Mouse (Mus musculus) ES-Bruce4 (cell line): Measurements from ENCODE around the gene Gm47841. TPM values are rescaled to one million over a fixed set of nuclear protein-coding genes. Genes with fewer than 3 reads are reported as not detected.

Experiments used
- H3K27ac ChIP-seq: 2 replicates; pipeline ENCODE4 v1.5.1; 2012; ENCODE audit warnings: low read length, inconsistent platforms; ENCODE audit not compliant: insufficient read depth
- H3K27me3 ChIP-seq: 2 replicates; pipeline ENCODE4 v1.6.1; 2012; ENCODE audit warnings: mild to moderate bottlenecking, low read length, inconsistent platforms; ENCODE audit not compliant: control insufficient read depth, poor library complexity, insufficient read depth, severe bottlenecking
- H3K36me3 ChIP-seq: 2 replicates; pipeline ENCODE4 v1.6.1; 2012; ENCODE audit warnings: inconsistent platforms, mild to moderate bottlenecking, low read length, moderate library complexity; ENCODE audit not compliant: control insufficient read depth, poor library complexity, insufficient read depth, severe bottlenecking
- H3K4me1 ChIP-seq: one replicate; pipeline ENCODE4 v1.8.1; 2011; ENCODE audit warnings: low read length; ENCODE audit not compliant: control insufficient read depth, insufficient read depth
- H3K4me3 ChIP-seq: 2 replicates; pipeline ENCODE4 v1.5.1; 2011; ENCODE audit warnings: low read depth, mild to moderate bottlenecking, low read length
- H3K9ac ChIP-seq: 2 replicates; pipeline ENCODE4 v1.6.1; 2012; ENCODE audit warnings: low read depth, mild to moderate bottlenecking, inconsistent platforms; ENCODE audit not compliant: poor library complexity, severe bottlenecking
- H3K9me3 ChIP-seq: replicated peaks from 2 replicates; pipeline ENCODE4 v1.6.1; 2012; ENCODE audit warnings: mild to moderate bottlenecking, low read length, inconsistent platforms; ENCODE audit not compliant: control insufficient read depth, poor library complexity, insufficient read depth, severe bottlenecking
- CTCF ChIP-seq: IDR thresholded peaks from one replicate; pipeline ENCODE4 v1.8.1; 2011; ENCODE audit warnings: low read depth, low read length
- EP300 ChIP-seq: IDR thresholded peaks from 2 replicates; pipeline ENCODE4 v1.6.1; 2011; ENCODE audit warnings: low read depth, low read length; ENCODE audit not compliant: insufficient read depth
- POLR2A ChIP-seq: IDR thresholded peaks from one replicate; pipeline ENCODE4 v1.8.1; 2011; ENCODE audit warnings: low read length; ENCODE audit not compliant: insufficient read depth
- polyA plus RNA-seq: library from polyadenylated mRNA; stranded (reverse); fragments of >200 nt; gene quantifications from 2 replicates; pipeline ENCODE4 v1.2.4, GENCODE M21; 2011; ENCODE audit warnings: low read depth; ENCODE audit not compliant: missing spikeins, insufficient read depth, insufficient read length

Gm47841 gene
- polyA plus RNA-seq, 1 experiment = not detected

GRCm38 (mm10) chr15:101007236-101007635 is 40.0 kb downstream of the Gm47841 start:
- Histone ChIP-seq H3K4me1 (no peaks in the 10 kb centered on the region), H3K4me3 (no peak overlapping the region), H3K27ac (no peak overlapping the region), H3K27me3 (no peaks in the 10 kb centered on the region), H3K9ac (no peak overlapping the region), H3K36me3 (no peaks in the 10 kb centered on the region), H3K9me3 (no peaks in the 10 kb centered on the region)
- TF ChIP-seq CTCF = no peak
- TF ChIP-seq EP300 = no peak
- no peak for TF ChIP-seq POLR2A

- Histone ChIP-seq H3K9ac (no peak overlapping the region), H3K27ac (no peak overlapping the region), H3K36me3 (no peaks in the 10 kb centered on the region), H3K4me1 (no peaks in the 10 kb centered on the region), H3K4me3 (peak overlapping the region; percentile 73), H3K27me3 (no peaks in the 10 kb centered on the region), H3K9me3 (no peaks in the 10 kb centered on the region)
- TF ChIP-seq CTCF (no peak), EP300 (no peak), POLR2A (no peak)
These were observed 40.8 kb downstream of the Gm47841 start for GRCm38 (mm10) chr15:101006251-101007040.

- no peak overlapping the region for H3K27ac ChIP-seq
- H3K36me3 ChIP-seq = no peaks in the 10 kb centered on the region
- no peak for TF ChIP-seq POLR2A
- no peak for TF ChIP-seq EP300
- TF ChIP-seq CTCF = no peak
- no peaks in the 10 kb centered on the region for H3K27me3 ChIP-seq
- no peak overlapping the region for H3K4me3 ChIP-seq
- H3K9me3 ChIP-seq = no peaks in the 10 kb centered on the region
- H3K4me1 ChIP-seq = no peaks in the 10 kb centered on the region
- H3K9ac ChIP-seq = no peak overlapping the region
These were observed 41.5 kb downstream of the Gm47841 start for GRCm38 (mm10) chr15:101005717-101006116.

GRCm38 (mm10) chr15:101004538-101004937 is 42.7 kb downstream of the Gm47841 start:
- TF ChIP-seq POLR2A (no peak), EP300 (no peak), CTCF (no peak)
- Histone ChIP-seq H3K9ac (no peak overlapping the region), H3K27ac (no peak overlapping the region), H3K36me3 (no peaks in the 10 kb centered on the region), H3K4me3 (no peak overlapping the region), H3K27me3 (no peaks in the 10 kb centered on the region), H3K4me1 (no peaks in the 10 kb centered on the region), H3K9me3 (no peaks in the 10 kb centered on the region)

DNA sequence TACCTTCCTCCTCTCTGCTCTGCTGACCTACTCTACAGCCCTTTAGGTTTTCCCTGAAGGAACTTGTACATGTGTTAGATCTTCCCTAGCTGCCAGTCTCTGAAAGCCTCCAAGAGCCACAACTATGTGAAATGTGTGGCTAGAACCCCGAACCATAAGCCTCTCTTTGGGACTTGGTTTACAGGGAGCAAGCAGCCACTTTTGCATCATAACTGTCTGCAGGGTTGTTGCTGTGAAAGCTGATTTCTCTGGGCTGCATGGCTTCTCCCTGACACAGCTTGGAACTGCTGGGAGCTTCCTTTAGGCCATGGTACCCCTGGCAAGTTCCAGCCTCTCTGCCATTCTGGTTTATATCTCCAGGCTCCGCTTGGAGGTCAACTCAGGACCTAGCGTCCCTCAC is 44.7 kb downstream of the Gm47841 start:
- Histone ChIP-seq H3K4me3 (no peak overlapping the region), H3K9me3 (no peaks in the 10 kb centered on the region), H3K9ac (no peak overlapping the region), H3K27me3 (no peaks in the 10 kb centered on the region), H3K27ac (no peak overlapping the region), H3K4me1 (no peaks in the 10 kb centered on the region), H3K36me3 (no peaks in the 10 kb centered on the region)
- TF ChIP-seq EP300 (no peak), POLR2A (no peak), CTCF (no peak)

GRCm38 (mm10) chr15:101001685-101002084 is 45.5 kb downstream of the Gm47841 start:
- Histone ChIP-seq H3K4me3 (no peak overlapping the region), H3K9me3 (no peaks in the 10 kb centered on the region), H3K36me3 (no peaks in the 10 kb centered on the region), H3K27ac (no peak overlapping the region), H3K27me3 (no peaks in the 10 kb centered on the region), H3K4me1 (no peaks in the 10 kb centered on the region), H3K9ac (no peak overlapping the region)
- TF ChIP-seq POLR2A (no peak), EP300 (no peak), CTCF (no peak)
